Mouse (Mus musculus): ENCODE data around the gene Mapk13. TPM values are rescaled to one million over a fixed set of nuclear protein-coding genes. Genes with fewer than 3 reads are reported as not detected.

Gene Mapk13
- total and polyA plus RNA-seq, 3 experiments: 0.04 to 1.4 TPM; not detected in 1

DNA sequence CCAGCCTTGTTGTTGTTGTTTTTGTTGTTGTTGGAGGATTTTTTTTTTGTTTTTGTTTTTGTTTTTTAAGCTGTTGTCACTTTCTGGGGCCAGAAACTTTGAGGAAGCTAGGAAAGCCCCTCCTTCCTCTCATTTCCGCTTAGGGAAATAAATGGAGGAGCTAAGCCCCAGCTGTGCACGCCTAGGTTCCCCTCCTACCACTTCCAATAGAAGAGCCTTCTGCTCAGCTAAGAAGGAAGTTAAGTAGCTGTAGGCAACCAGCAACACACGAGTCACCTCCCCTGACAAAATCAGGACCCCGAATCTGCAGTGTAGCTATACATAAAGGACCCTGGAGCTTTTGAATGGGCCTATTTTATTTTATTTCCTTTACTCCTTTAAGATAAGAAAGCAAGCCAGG, 31.1 kb upstream of the Mapk13 start:
- H3K9ac ChIP-seq (ENCODE audit: control insufficient read depth, low read depth, low read length, poor library complexity, severe bottlenecking): no peak overlapping the region
- no peaks in the 10 kb centered on the region; a peak in 1 of 4 replicates for H3K4me1 ChIP-seq (ENCODE audit: control insufficient read depth in 1 of 2, insufficient read depth in 2 of 2, low read length in 2 of 2)
- no peaks in the 10 kb centered on the region for H3K27me3 ChIP-seq (ENCODE audit: control insufficient read depth in 1 of 2, insufficient read depth in 2 of 2, low read length in 2 of 2)
- no peak overlapping the region for H3K4me3 ChIP-seq (ENCODE audit: control insufficient read depth in 1 of 2, insufficient read depth in 1 of 2, low read depth in 2 of 2, low read length in 2 of 2)
- no peak for TF ChIP-seq MAX (IDR thresholded peaks at IDR 0.05; ENCODE audit: low read length)
- no peak for TF ChIP-seq MAFK (IDR thresholded peaks at IDR 0.05; ENCODE audit: borderline replicate concordance, low read depth, low read length)
- no peak for TF ChIP-seq MYB (IDR thresholded peaks at IDR 0.05; ENCODE audit: low read depth, low read length)
- no peak for TF ChIP-seq POLR2AphosphoS2 (IDR thresholded peaks at IDR 0.05; ENCODE audit: low read length)
- no peak for TF ChIP-seq POLR2A (IDR thresholded peaks at IDR 0.05; ENCODE audit: control insufficient read depth in 1 of 2, insufficient read depth in 1 of 2, low read depth in 1 of 2, low read length in 2 of 2, poor library complexity in 1 of 2)
- no peak for TF ChIP-seq ELF1 (IDR thresholded peaks at IDR 0.05; ENCODE audit: low read depth, low read length)
- no peak for TF ChIP-seq ZMIZ1 (IDR thresholded peaks at IDR 0.05; ENCODE audit: low read depth, low read length)
- no peak for TF ChIP-seq TAL1 (IDR thresholded peaks at IDR 0.05; ENCODE audit: low read length)
- TF ChIP-seq ZC3H11A (IDR thresholded peaks at IDR 0.05; ENCODE audit: low read depth, low read length): no peak
- no peak for TF ChIP-seq UBTF (IDR thresholded peaks at IDR 0.05; ENCODE audit: borderline replicate concordance, insufficient read depth, low read depth, low read length)
- H3K79me2 ChIP-seq (ENCODE audit: control insufficient read depth, insufficient read depth, low read length, poor library complexity): no peaks in the 10 kb centered on the region
- no peaks in the 10 kb centered on the region; a peak in 1 of 4 replicates for H3K36me3 ChIP-seq (ENCODE audit: control insufficient read depth in 1 of 2, insufficient read depth in 2 of 2, low read length in 2 of 2)
- no peak for DNase-seq (ENCODE audit: low read depth, low spot score)
- no peak overlapping the region for H3K27ac ChIP-seq (ENCODE audit: control insufficient read depth, low read depth, low read length)
- H3K9me3 ChIP-seq (replicated peaks; ENCODE audit: insufficient read depth, low read length): no peaks in the 10 kb centered on the region

DNA sequence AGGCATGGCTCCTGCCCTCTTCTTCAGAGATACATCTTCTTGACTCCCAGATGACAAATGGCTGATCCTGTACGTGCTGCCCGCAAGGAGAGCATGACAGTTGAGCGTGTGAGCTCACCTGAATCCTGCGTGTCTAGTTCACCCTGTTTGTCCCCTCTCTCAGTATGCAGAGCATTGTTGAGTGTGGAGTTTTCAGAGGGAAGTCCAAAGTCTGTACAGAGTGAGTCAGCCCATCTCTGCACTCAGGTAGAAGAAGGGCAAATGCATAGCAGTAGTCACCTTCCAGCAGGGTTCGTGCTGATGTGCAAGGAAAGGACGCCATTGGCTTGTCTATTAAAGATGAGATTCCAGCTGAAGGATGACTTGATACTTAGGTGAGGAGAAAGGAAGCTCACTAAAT, 29.9 kb upstream of the Mapk13 start:
- Histone ChIP-seq H3K9me3 (replicated peaks; ENCODE audit: insufficient read depth, low read length) (no peaks in the 10 kb centered on the region), H3K36me3 (ENCODE audit: control insufficient read depth in 1 of 2, insufficient read depth in 2 of 2, low read length in 2 of 2) (peaks cover 0 to 2% of the 10 kb centered on the region in 2 experiments; a peak in 2 of 4 replicates), H3K4me3 (ENCODE audit: control insufficient read depth in 1 of 2, insufficient read depth in 1 of 2, low read depth in 2 of 2, low read length in 2 of 2) (no peak overlapping the region), H3K9ac (ENCODE audit: control insufficient read depth, low read depth, low read length, poor library complexity, severe bottlenecking) (no peak overlapping the region), H3K27me3 (ENCODE audit: control insufficient read depth in 1 of 2, insufficient read depth in 2 of 2, low read length in 2 of 2) (no peaks in the 10 kb centered on the region), H3K27ac (ENCODE audit: control insufficient read depth, low read depth, low read length) (no peak overlapping the region), H3K4me1 (ENCODE audit: control insufficient read depth in 1 of 2, insufficient read depth in 2 of 2, low read length in 2 of 2) (no peaks in the 10 kb centered on the region; a peak in 1 of 4 replicates), H3K79me2 (ENCODE audit: control insufficient read depth, insufficient read depth, low read length, poor library complexity) (no peaks in the 10 kb centered on the region)
- no peak for TF ChIP-seq POLR2A (IDR thresholded peaks at IDR 0.05; ENCODE audit: control insufficient read depth in 1 of 2, insufficient read depth in 1 of 2, low read depth in 1 of 2, low read length in 2 of 2, poor library complexity in 1 of 2)
- no peak for TF ChIP-seq POLR2AphosphoS2 (IDR thresholded peaks at IDR 0.05; ENCODE audit: low read length)
- TF ChIP-seq RAD21 (IDR thresholded peaks at IDR 0.05; ENCODE audit: low read depth, low read length): no peak
- TF ChIP-seq HCFC1 (IDR thresholded peaks at IDR 0.05; ENCODE audit: low read depth, low read length): no peak
- no peak for TF ChIP-seq TCF12 (IDR thresholded peaks at IDR 0.05; ENCODE audit: low read depth, low read length)
- TF ChIP-seq ELF1 (IDR thresholded peaks at IDR 0.05; ENCODE audit: low read depth, low read length): no peak
- no peak for TF ChIP-seq USF1 (IDR thresholded peaks at IDR 0.05; ENCODE audit: low read depth, low read length)
- TF ChIP-seq NRF1 (IDR thresholded peaks at IDR 0.05; ENCODE audit: insufficient read depth, low read depth, low read length, poor library complexity, severe bottlenecking): no peak
- no peak for TF ChIP-seq GABPA (IDR thresholded peaks at IDR 0.05; ENCODE audit: low read depth, low read length)
- no peak for TF ChIP-seq POLR2AphosphoS5 (IDR thresholded peaks at IDR 0.05; ENCODE audit: borderline replicate concordance, low read depth, low read length)
- TF ChIP-seq CHD2 (IDR thresholded peaks at IDR 0.05; ENCODE audit: low read length): no peak
- no peak for TF ChIP-seq E2F4 (IDR thresholded peaks at IDR 0.05; ENCODE audit: borderline replicate concordance, low read depth, low read length)
- DNase-seq (ENCODE audit: low read depth, low spot score): no peak

Data from MEL (cell line).